Mouse (Mus musculus) bone marrow, adult 2 months (tissue): Measurements from ENCODE around the gene Sh3rf1.

Experiments
- CTCF ChIP-seq: fragments of 200-500 bp; IDR thresholded peaks from 2 replicates; pipeline ENCODE4 v1.5.1; 2011; ENCODE audit warnings: low read length, control low read depth; ENCODE audit not compliant: control insufficient read depth, insufficient read depth
- POLR2A ChIP-seq: fragments of 200-500 bp; IDR thresholded peaks from 2 replicates; pipeline ENCODE4 v1.6.1; 2011; ENCODE audit warnings: low read depth, mild to moderate bottlenecking, control low read depth, low read length, borderline replicate concordance; ENCODE audit not compliant: control insufficient read depth

DNA sequence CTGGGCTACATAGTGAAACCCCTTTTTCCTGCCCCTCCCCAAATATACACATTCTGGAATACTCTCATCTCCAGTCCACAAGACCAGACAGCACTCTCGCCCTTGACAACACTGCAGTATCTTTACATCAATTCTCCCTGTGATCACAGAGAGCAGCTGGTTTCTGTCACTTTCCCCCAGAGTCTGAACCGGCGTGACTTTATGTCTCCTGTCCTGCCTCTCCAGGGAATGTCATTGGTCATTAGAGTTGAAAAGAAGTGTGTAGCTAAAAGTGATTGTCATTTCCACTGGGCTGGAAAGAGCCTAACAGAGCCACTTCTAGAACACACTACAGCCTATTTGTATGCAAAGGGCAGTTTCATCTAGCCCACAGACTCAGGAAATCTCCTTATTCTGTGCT, 220.7 kb downstream of the Sh3rf1 start:
- TF ChIP-seq CTCF (no peak), POLR2A (no peak)
